Comparison of ENCODE assay signal across 8 mouse cellular contexts in genomic region chr11:23256803-23257704, GRCm38 (mm10). TPM values are rescaled to one million over a fixed set of nuclear protein-coding genes. Genes with fewer than 3 reads are reported as not detected.
DNase-seq lines count a peak whose midpoint lies in the region; ATAC-seq lines count a peak whose summit lies in the region.

No protein-coding gene starts in this region.

- no peaks in the 10 kb centered on the region for H3K36me3 ChIP-seq in intestine, embryonic 16.5 days (ENCODE audit: control insufficient read depth, insufficient read depth, low read length)
- peaks cover 32% of the 10 kb centered on the region for H3K36me3 ChIP-seq in midbrain, embryonic 10.5 days

- peaks cover 16% of the 10 kb centered on the region for H3K4me1 ChIP-seq in intestine, embryonic 16.5 days (ENCODE audit: control insufficient read depth, insufficient read depth, low read length)
- peaks cover 35% of the 10 kb centered on the region for H3K4me1 ChIP-seq in midbrain, embryonic 10.5 days

- under 1% methylated on average over 47 of the region's 48 CpGs for WGBS in intestine, embryonic 16.5 days
- under 1% methylated on average over 48 of the region's 48 CpGs for WGBS in midbrain, embryonic 10.5 days

- H3K9me3 ChIP-seq in intestine, embryonic 16.5 days (ENCODE audit: control insufficient read depth, low read length), result no peaks in the 10 kb centered on the region
- H3K9me3 ChIP-seq in midbrain, embryonic 10.5 days (replicated peaks), result no peaks in the 10 kb centered on the region

- peak overlapping the region; percentile 89 for H3K4me2 ChIP-seq in intestine, embryonic 16.5 days (ENCODE audit: low read depth, low read length)

- ATAC-seq in intestine, embryonic 16.5 days, result peak; percentile 17

- intact Hi-C loops in gastrocnemius, postnatal 36 days (cut with DNase I), result loop anchor here (5.0 kb wide), 1 partner anchor 625 kb away; no protein-coding TSS in a partner anchor
- intact Hi-C loops in left cerebral cortex, postnatal 36 days (cut with DNase I), result loop anchor here (2.0 to 5.0 kb wide), 2 partner anchors 50 to 110 kb away; partner anchors contain the start of gene Usp34

- no peaks in the 10 kb centered on the region for H3K27me3 ChIP-seq in intestine, embryonic 16.5 days (replicated peaks; ENCODE audit: control insufficient read depth, insufficient read depth, low read length)
- no peaks in the 10 kb centered on the region for H3K27me3 ChIP-seq in midbrain, embryonic 10.5 days (ENCODE audit: low read depth, poor library complexity, severe bottlenecking)

- peak; percentile 62 to 65 for DNase-seq in adrenal gland, adult 18-20 months (ENCODE audit: low spot score in 2 of 2)
- DNase-seq in embryo, embryonic 11.5 days (ENCODE audit: low read depth, low spot score), result peak; percentile 59
- peak; percentile 57 to 68 for DNase-seq in gastrocnemius, postnatal 36 days
- DNase-seq in left cerebral cortex, postnatal 36 days (ENCODE audit: low spot score in 2 of 2), result peak; percentile 63 to 64
- peak; percentile 70 for DNase-seq in midbrain, embryonic 10.5 days (ENCODE audit: low spot score)
- DNase-seq in right cerebral cortex, postnatal 4 days, result peak; percentile 52
- DNase-seq in yolk sac, embryonic 10.5 days (ENCODE audit: low spot score), result peak; percentile 84

- H3K4me3 ChIP-seq in intestine, embryonic 16.5 days (ENCODE audit: low read length), result peak overlapping the region; percentile 80
- peak overlapping the region; percentile 97 for H3K4me3 ChIP-seq in midbrain, embryonic 10.5 days

- peak overlapping the region; percentile 100 for H3K27ac ChIP-seq in intestine, embryonic 16.5 days (ENCODE audit: low read length)
- H3K27ac ChIP-seq in midbrain, embryonic 10.5 days (replicated peaks), result peak overlapping the region; percentile 100

- peak overlapping the region; percentile 97 for H3K9ac ChIP-seq in intestine, embryonic 16.5 days (ENCODE audit: low read depth, low read length)

RNA-seq across cellular contexts. Expression of gene Xpo1, which starts 1.2 kb away (rescaled TPM):
- 10 to 100 TPM; 55.2 to 62.9 TPM for total RNA-seq in adrenal gland, adult 18-20 months (2021)
- 10 to 100 TPM; 21.7 to 22.4 TPM for total RNA-seq in gastrocnemius, postnatal 36 days (2021)
- 49.6 and 52.8 TPM in 2 replicates for polyA plus RNA-seq in intestine, embryonic 16.5 days (2015; fragmentation: Nextera tagmentation; extraction: Ambion mirVana)
- total RNA-seq in left cerebral cortex, postnatal 36 days (2021), result 10 to 100 TPM; 50.2 to 67.6 TPM
- polyA plus RNA-seq in midbrain, embryonic 10.5 days (2016; fragmentation: Nextera tagmentation; extraction: Ambion mirVana), result 128 and 131 TPM in 2 replicates

RNA-seq across cellular contexts. Expression of gene Usp34, which starts 49.6 kb away (rescaled TPM):
- total RNA-seq in adrenal gland, adult 18-20 months (2021), result 10 to 100 TPM; 46.7 to 55.6 TPM
- total RNA-seq in gastrocnemius, postnatal 36 days (2021), result 10 to 100 TPM; 29.7 to 39.6 TPM
- 12.9 and 16.9 TPM in 2 replicates for polyA plus RNA-seq in intestine, embryonic 16.5 days (2015; fragmentation: Nextera tagmentation; extraction: Ambion mirVana)
- 100 to 1,000 TPM in 1 of 2 experiments, 10 to 100 TPM in 1; 89.0 to 101 TPM for total RNA-seq in left cerebral cortex, postnatal 36 days (2021)
- polyA plus RNA-seq in midbrain, embryonic 10.5 days (2016; fragmentation: Nextera tagmentation; extraction: Ambion mirVana), result 19.6 and 22.0 TPM in 2 replicates

Comparison
In these comparisons a context has a peak if more than half of its experiments do, and no peak if none do; other contexts are left out.
1. Peak in every context shown above with its lines: DNase-seq, ATAC-seq, H3K4me3 ChIP-seq and H3K27ac ChIP-seq.